Comparison of ENCODE assay signal across 8 mouse cellular contexts in genomic region chr6:72390795-72391521, GRCm38 (mm10). TPM values are rescaled to one million over a fixed set of nuclear protein-coding genes. Genes with fewer than 3 reads are reported as not detected.
DNase-seq lines count a peak whose midpoint lies in the region; ATAC-seq and TF ChIP-seq lines count a peak whose summit lies in the region.

No protein-coding gene starts in this region.

- peak; percentile 59 for ATAC-seq in heart, embryonic 13.5 days (ENCODE audit: extremely low read depth, insufficient number of reproducible peaks, low FRiP score, low TSS enrichment)
- ATAC-seq in kidney, embryonic 15.5 days (replicated peaks; ENCODE audit: low FRiP score) = peak; percentile 87

- intact Hi-C loops in left cerebral cortex, postnatal 14 days (cut with DNase I) = no loop called here

- DNase-seq in retina, postnatal 1 day = peak; percentile 20
- DNase-seq in retina, embryonic 14.5 days (ENCODE audit: low spot score) = no peak
- DNase-seq in embryo, embryonic 9.5 days (ENCODE audit: extremely low spot score) = peak; percentile 77
- peak; percentile 88 for DNase-seq in lung, postnatal 10 days
- peak in 1 of 2 experiments; percentile 24 for DNase-seq in spleen, adult 2 months (ENCODE audit: low read depth in 1 of 2, low spot score in 2 of 2)
- no peak for DNase-seq in left cerebral cortex, postnatal 14 days (ENCODE audit: low spot score in 2 of 2)

- peaks cover 21% of the 10 kb centered on the region for H3K36me3 ChIP-seq in heart, embryonic 13.5 days
- peaks cover 15% of the 10 kb centered on the region for H3K36me3 ChIP-seq in kidney, embryonic 15.5 days
- peaks cover 6% of the 10 kb centered on the region; the same call in 1 of the 2 replicates for H3K36me3 ChIP-seq in spleen, adult 2 months (ENCODE audit: control insufficient read depth, insufficient read depth, low read length)

- 14% methylated on average over 12 of the region's 12 CpGs for WGBS in heart, embryonic 13.5 days
- 8% methylated on average over 12 of the region's 12 CpGs for WGBS in kidney, embryonic 15.5 days
- 36% methylated on average over 12 of the region's 12 CpGs for WGBS in spleen, adult 2 months

- no peaks in the 10 kb centered on the region for H3K27me3 ChIP-seq in heart, embryonic 13.5 days (replicated peaks)
- no peaks in the 10 kb centered on the region for H3K27me3 ChIP-seq in kidney, embryonic 15.5 days
- H3K27me3 ChIP-seq in spleen, adult 2 months (ENCODE audit: control insufficient read depth, insufficient read depth, low read length) = no peaks in the 10 kb centered on the region

- peak overlapping the region; percentile 93 for H3K9ac ChIP-seq in heart, embryonic 13.5 days
- H3K9ac ChIP-seq in kidney, embryonic 15.5 days = peak overlapping the region; percentile 67

- no peak for TF ChIP-seq POLR2A in spleen, adult 2 months (IDR thresholded peaks at IDR 0.05; ENCODE audit: low read depth, low read length)

- no peak for TF ChIP-seq CTCF in spleen, adult 2 months (IDR thresholded peaks at IDR 0.05; ENCODE audit: extremely low read depth, insufficient read depth, insufficient read length, insufficient replicate concordance)

- H3K4me2 ChIP-seq in heart, embryonic 13.5 days = peak overlapping the region; percentile 82
- peak overlapping the region; percentile 65 for H3K4me2 ChIP-seq in kidney, embryonic 15.5 days

- H3K4me1 ChIP-seq in heart, embryonic 13.5 days = peaks cover 41% of the 10 kb centered on the region
- peaks cover 43% of the 10 kb centered on the region for H3K4me1 ChIP-seq in kidney, embryonic 15.5 days
- peaks cover 16% of the 10 kb centered on the region; the same call in 1 of the 2 replicates for H3K4me1 ChIP-seq in spleen, adult 2 months (ENCODE audit: control insufficient read depth, insufficient read depth, insufficient read length)

- peak overlapping the region; percentile 72 for H3K4me3 ChIP-seq in heart, embryonic 13.5 days
- peak overlapping the region; percentile 51 for H3K4me3 ChIP-seq in kidney, embryonic 15.5 days (replicated peaks)
- H3K4me3 ChIP-seq in spleen, adult 2 months (ENCODE audit: extremely low read depth, insufficient read depth, insufficient read length) = no peak overlapping the region

- H3K27ac ChIP-seq in heart, embryonic 13.5 days (replicated peaks) = peak overlapping the region; percentile 98
- H3K27ac ChIP-seq in kidney, embryonic 15.5 days = peak overlapping the region; percentile 96
- peak overlapping the region; percentile 99 for H3K27ac ChIP-seq in spleen, adult 2 months (ENCODE audit: insufficient read depth, low read length)

- no peaks in the 10 kb centered on the region for H3K9me3 ChIP-seq in heart, embryonic 13.5 days
- no peaks in the 10 kb centered on the region for H3K9me3 ChIP-seq in kidney, embryonic 15.5 days (replicated peaks)

RNA-seq across cellular contexts. Expression of gene Vamp8, which starts 0.5 kb away (rescaled TPM):
- polyA plus RNA-seq in heart, embryonic 13.5 days (2015; fragmentation: Nextera tagmentation; extraction: Ambion mirVana) = 127 and 150 TPM in 2 replicates
- 146 and 150 TPM in 2 replicates for polyA plus RNA-seq in kidney, embryonic 15.5 days (2015; fragmentation: Nextera tagmentation; extraction: Ambion mirVana)
- 100 and 107 TPM in 2 replicates for polyA plus RNA-seq in spleen, adult 2 months (2012; rRNA removed)
- total RNA-seq in left cerebral cortex, postnatal 14 days (2021) = 10 to 100 TPM in 1 of 2 experiments, 1 to 10 TPM in 1; 9.6 to 11.0 TPM

RNA-seq across cellular contexts. Expression of gene Vamp5, which starts 10.7 kb away (rescaled TPM):
- 42.7 and 53.4 TPM in 2 replicates for polyA plus RNA-seq in heart, embryonic 13.5 days (2015; fragmentation: Nextera tagmentation; extraction: Ambion mirVana)
- 35.0 and 40.7 TPM in 2 replicates for polyA plus RNA-seq in kidney, embryonic 15.5 days (2015; fragmentation: Nextera tagmentation; extraction: Ambion mirVana)
- 51.3 and 55.6 TPM in 2 replicates for polyA plus RNA-seq in spleen, adult 2 months (2012; rRNA removed)
- total RNA-seq in left cerebral cortex, postnatal 14 days (2021) = 1 to 10 TPM; 4.2 to 7.1 TPM

RNA-seq across cellular contexts. Expression of gene Ggcx, which starts 23.1 kb away (rescaled TPM):
- polyA plus RNA-seq in heart, embryonic 13.5 days (2015; fragmentation: Nextera tagmentation; extraction: Ambion mirVana) = 28.3 and 31.5 TPM in 2 replicates
- 32.5 and 36.0 TPM in 2 replicates for polyA plus RNA-seq in kidney, embryonic 15.5 days (2015; fragmentation: Nextera tagmentation; extraction: Ambion mirVana)
- 7.3 and 7.6 TPM in 2 replicates for polyA plus RNA-seq in spleen, adult 2 months (2012; rRNA removed)
- total RNA-seq in left cerebral cortex, postnatal 14 days (2021) = 10 to 100 TPM; 22.3 to 23.1 TPM

RNA-seq across cellular contexts. Expression of gene Rnf181, which starts 24.2 kb away (rescaled TPM):
- 88.4 and 104 TPM in 2 replicates for polyA plus RNA-seq in heart, embryonic 13.5 days (2015; fragmentation: Nextera tagmentation; extraction: Ambion mirVana)
- polyA plus RNA-seq in kidney, embryonic 15.5 days (2015; fragmentation: Nextera tagmentation; extraction: Ambion mirVana) = 116 and 130 TPM in 2 replicates
- polyA plus RNA-seq in spleen, adult 2 months (2012; rRNA removed) = 62.4 and 65.8 TPM in 2 replicates
- 10 to 100 TPM; 70.4 to 73.7 TPM for total RNA-seq in left cerebral cortex, postnatal 14 days (2021)

RNA-seq across cellular contexts. Expression of gene Tmem150a, which starts 35.7 kb away (rescaled TPM):
- 13.4 and 15.1 TPM in 2 replicates for polyA plus RNA-seq in heart, embryonic 13.5 days (2015; fragmentation: Nextera tagmentation; extraction: Ambion mirVana)
- polyA plus RNA-seq in kidney, embryonic 15.5 days (2015; fragmentation: Nextera tagmentation; extraction: Ambion mirVana) = 24.0 and 26.7 TPM in 2 replicates
- 21.7 and 24.6 TPM in 2 replicates for polyA plus RNA-seq in spleen, adult 2 months (2012; rRNA removed)
- total RNA-seq in left cerebral cortex, postnatal 14 days (2021) = 10 to 100 TPM; 10.4 to 11.8 TPM

Comparison
In these comparisons a context has a peak if more than half of its experiments do, and no peak if none do; other contexts are left out.
1. DNase-seq: peak in retina, postnatal 1 day (single experiment), embryo, embryonic 9.5 days (single experiment) and lung, postnatal 10 days (single experiment); none in retina, embryonic 14.5 days (single experiment) and left cerebral cortex, postnatal 14 days (0 of 2).
2. Peak in every context shown above with its lines, with median percentiles within 50 percentile points of each other: H3K27ac ChIP-seq.